Mouse (Mus musculus) ES-Bruce4 (cell line): ENCODE measurements at regions not wholly inside any gene's neighbourhood (a gene's known extent, or its start where the extent isn't known, plus 50 kb on each side); places are given as distances from the start of the nearest gene placed in this dataset.

Source experiments
- H3K27ac ChIP-seq: 2 replicates; pipeline ENCODE4 v1.5.1; 2012; ENCODE audit warnings: low read length, inconsistent platforms; ENCODE audit not compliant: insufficient read depth
- H3K27me3 ChIP-seq: 2 replicates; pipeline ENCODE4 v1.6.1; 2012; ENCODE audit warnings: mild to moderate bottlenecking, low read length, inconsistent platforms; ENCODE audit not compliant: control insufficient read depth, poor library complexity, insufficient read depth, severe bottlenecking
- H3K36me3 ChIP-seq: 2 replicates; pipeline ENCODE4 v1.6.1; 2012; ENCODE audit warnings: inconsistent platforms, mild to moderate bottlenecking, low read length, moderate library complexity; ENCODE audit not compliant: control insufficient read depth, poor library complexity, insufficient read depth, severe bottlenecking
- H3K4me1 ChIP-seq: one replicate; pipeline ENCODE4 v1.8.1; 2011; ENCODE audit warnings: low read length; ENCODE audit not compliant: control insufficient read depth, insufficient read depth
- H3K4me3 ChIP-seq: 2 replicates; pipeline ENCODE4 v1.5.1; 2011; ENCODE audit warnings: low read depth, mild to moderate bottlenecking, low read length
- H3K9ac ChIP-seq: 2 replicates; pipeline ENCODE4 v1.6.1; 2012; ENCODE audit warnings: low read depth, mild to moderate bottlenecking, inconsistent platforms; ENCODE audit not compliant: poor library complexity, severe bottlenecking
- H3K9me3 ChIP-seq: replicated peaks from 2 replicates; pipeline ENCODE4 v1.6.1; 2012; ENCODE audit warnings: mild to moderate bottlenecking, low read length, inconsistent platforms; ENCODE audit not compliant: control insufficient read depth, poor library complexity, insufficient read depth, severe bottlenecking
- CTCF ChIP-seq: IDR thresholded peaks from one replicate; pipeline ENCODE4 v1.8.1; 2011; ENCODE audit warnings: low read depth, low read length
- EP300 ChIP-seq: IDR thresholded peaks from 2 replicates; pipeline ENCODE4 v1.6.1; 2011; ENCODE audit warnings: low read depth, low read length; ENCODE audit not compliant: insufficient read depth
- POLR2A ChIP-seq: IDR thresholded peaks from one replicate; pipeline ENCODE4 v1.8.1; 2011; ENCODE audit warnings: low read length; ENCODE audit not compliant: insufficient read depth

- Histone ChIP-seq H3K27ac (no peak overlapping the region), H3K4me3 (no peak overlapping the region)
Observed at GRCm38 (mm10) chr3:52622530-52622929, 354.4 kb downstream of the Foxo1 start.

GRCm38 (mm10) chr3:52621936-52622335 lies 353.8 kb downstream of the Foxo1 start:
- Histone ChIP-seq H3K4me1 (peaks cover 3% of the 10 kb centered on the region), H3K4me3 (no peak overlapping the region), H3K27me3 (no peaks in the 10 kb centered on the region), H3K27ac (no peak overlapping the region), H3K9me3 (no peaks in the 10 kb centered on the region), H3K9ac (no peak overlapping the region), H3K36me3 (no peaks in the 10 kb centered on the region)
- TF ChIP-seq EP300 (no peak), POLR2A (no peak), CTCF (no peak)

More at GRCm38 (mm10) chr3:52622530-52622929, 354.4 kb downstream of the Foxo1 start:
- Histone ChIP-seq H3K9me3 (no peaks in the 10 kb centered on the region), H3K9ac (no peak overlapping the region), H3K4me1 (peaks cover 3% of the 10 kb centered on the region), H3K36me3 (no peaks in the 10 kb centered on the region), H3K27me3 (no peaks in the 10 kb centered on the region)
- TF ChIP-seq CTCF (no peak), POLR2A (no peak), EP300 (no peak)

DNA sequence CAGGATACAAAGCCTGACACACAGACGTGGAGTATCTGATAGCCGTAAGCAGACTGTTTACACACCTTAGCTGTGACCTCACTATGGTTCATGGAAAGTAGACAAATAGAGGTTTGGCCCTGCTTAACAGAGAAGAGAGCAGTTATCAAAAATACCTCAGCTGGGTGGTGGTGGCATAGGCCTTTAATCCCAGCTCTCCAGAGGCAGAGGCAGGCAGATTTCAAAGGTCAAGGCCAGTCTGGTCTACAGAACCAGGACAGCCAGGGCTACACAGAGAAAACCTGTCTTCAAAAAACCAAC lies 350.7 kb downstream of the Foxo1 start:
- no peak overlapping the region for H3K4me3 ChIP-seq
- H3K36me3 ChIP-seq = no peaks in the 10 kb centered on the region
- H3K27me3 ChIP-seq = no peaks in the 10 kb centered on the region
- H3K9ac ChIP-seq = no peak overlapping the region
- no peak overlapping the region for H3K27ac ChIP-seq
- no peak for TF ChIP-seq EP300
- TF ChIP-seq CTCF = no peak
- TF ChIP-seq POLR2A = no peak
- H3K9me3 ChIP-seq = no peaks in the 10 kb centered on the region
- H3K4me1 ChIP-seq = peaks cover 3% of the 10 kb centered on the region

- H3K27me3 ChIP-seq = no peaks in the 10 kb centered on the region
- H3K36me3 ChIP-seq = no peaks in the 10 kb centered on the region
- no peaks in the 10 kb centered on the region for H3K9me3 ChIP-seq
- H3K9ac ChIP-seq = no peak overlapping the region
- peaks cover 3% of the 10 kb centered on the region for H3K4me1 ChIP-seq
- no peak overlapping the region for H3K27ac ChIP-seq
- TF ChIP-seq EP300 (no peak), CTCF (no peak), POLR2A (no peak)
- no peak overlapping the region for H3K4me3 ChIP-seq
Observed at GRCm38 (mm10) chr3:52618212-52618924, 350.2 kb downstream of the Foxo1 start.

DNA sequence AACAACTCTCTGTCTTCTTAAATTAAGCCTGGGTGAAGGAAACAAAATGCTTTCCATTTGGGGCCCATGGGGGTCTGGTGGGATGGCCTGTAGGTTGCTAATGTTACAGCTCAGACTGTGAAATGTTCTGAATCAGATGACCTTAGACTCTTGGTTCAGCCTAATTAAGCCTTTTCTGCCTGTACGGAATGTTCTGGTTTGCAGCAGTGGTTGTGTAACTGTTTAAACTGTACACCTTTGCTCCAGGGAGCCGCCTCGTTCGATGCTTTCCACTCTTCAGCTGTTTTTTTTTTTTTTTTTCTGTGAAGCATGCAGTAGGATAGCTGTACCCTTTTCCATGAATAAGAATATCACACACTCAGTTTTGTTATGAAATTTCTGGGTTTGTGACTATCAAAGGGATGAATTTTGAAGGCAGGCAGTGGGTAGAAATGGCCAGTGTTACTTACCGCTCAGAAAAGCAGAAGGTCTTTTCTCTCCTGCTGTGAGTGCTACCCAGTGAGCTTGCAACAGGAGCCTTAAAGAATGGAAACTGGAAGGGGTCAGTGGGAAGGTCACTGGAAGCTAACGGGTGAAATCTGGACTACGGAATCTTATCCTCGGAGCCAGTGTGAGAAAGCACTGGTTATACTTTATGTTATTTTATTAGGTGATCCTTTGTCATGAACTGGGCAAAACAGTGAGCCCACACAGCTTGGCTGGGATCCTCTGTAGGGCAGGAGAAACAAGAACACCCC lies 349.4 kb downstream of the Foxo1 start:
- no peak overlapping the region for H3K27ac ChIP-seq

DNA sequence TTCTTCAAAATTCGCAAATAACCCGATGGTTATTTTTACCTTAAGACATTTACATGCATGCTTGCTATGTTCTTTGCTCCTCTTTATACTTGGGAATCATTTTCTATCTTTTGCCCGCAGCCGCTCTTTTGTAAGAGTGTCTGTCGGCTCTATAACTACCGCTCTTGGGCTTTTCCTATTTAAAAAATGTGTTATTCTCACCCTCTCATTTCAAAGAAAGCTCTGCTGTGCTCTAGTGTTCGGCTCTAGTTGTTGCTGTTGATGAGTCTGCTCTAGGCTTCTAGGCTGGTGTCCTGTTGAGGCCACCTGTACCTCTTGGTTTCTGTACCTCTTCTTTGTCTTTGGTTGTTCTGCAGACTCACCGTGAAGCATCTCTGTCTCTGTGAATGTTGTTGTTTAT lies 343.7 kb downstream of the Foxo1 start:
- no peaks in the 10 kb centered on the region for H3K36me3 ChIP-seq
- H3K4me3 ChIP-seq = no peak overlapping the region
- no peaks in the 10 kb centered on the region for H3K4me1 ChIP-seq
- H3K9ac ChIP-seq = no peak overlapping the region
- H3K27ac ChIP-seq = no peak overlapping the region
- TF ChIP-seq POLR2A (no peak), EP300 (no peak), CTCF (no peak)
- H3K9me3 ChIP-seq = no peaks in the 10 kb centered on the region
- no peaks in the 10 kb centered on the region; the same call in 1 of the 2 replicates for H3K27me3 ChIP-seq

More for the DNA sequence above, 349.4 kb downstream of the Foxo1 start:
- TF ChIP-seq EP300 (no peak), CTCF (no peak), POLR2A (no peak)
- H3K4me3 ChIP-seq = no peak overlapping the region
- H3K9me3 ChIP-seq = no peaks in the 10 kb centered on the region
- no peaks in the 10 kb centered on the region for H3K36me3 ChIP-seq
- H3K9ac ChIP-seq = no peak overlapping the region
- no peaks in the 10 kb centered on the region for H3K27me3 ChIP-seq
- peaks cover 3% of the 10 kb centered on the region for H3K4me1 ChIP-seq
